Mouse (Mus musculus) liver, embryonic 14.5 days (tissue): ENCODE results near the gene Wbp4. TPM values are rescaled to one million over a fixed set of nuclear protein-coding genes. Genes with fewer than 3 reads are reported as not detected.
A peak's percentile ranks its signal among the peaks of the same experiment; 100 is the strongest.

Experiments
- ATAC-seq: fragments of 200-750 bp; cut with Nextera tagmentation; 2 replicates; pipeline ENCODE4 v1.8.0; 2017; ENCODE audit warnings: moderate number of reproducible peaks, mild to moderate bottlenecking, moderate library complexity; ENCODE audit not compliant: insufficient read depth
- DNase-seq, 3 experiments: peaks; one replicate each; pipeline ENCODE4 v3.0.0-alpha.2; 2012 to 2013; ENCODE audit warnings: low read depth in 3 of 3, low spot score in 3 of 3
- H3K27ac ChIP-seq: fragments of 300-500 bp; sonication (generic); 2 replicates; pipeline ENCODE4 v1.5.1; 2014; ENCODE audit warnings: moderate library complexity, mild to moderate bottlenecking, control low read depth, inconsistent platforms
- H3K27me3 ChIP-seq: fragments of 300-500 bp; sonication (generic); 2 replicates; pipeline ENCODE4 v1.6.1; 2014; ENCODE audit warnings: mild to moderate bottlenecking, low read length, moderate library complexity; ENCODE audit not compliant: control insufficient read depth, insufficient read depth
- H3K36me3 ChIP-seq: fragments of 300-500 bp; sonication (generic); replicated peaks from 2 replicates; pipeline ENCODE4 v1.6.1; 2014; ENCODE audit warnings: low read depth; ENCODE audit not compliant: control insufficient read depth, insufficient read depth
- H3K4me1 ChIP-seq, 2 experiments: fragments of 200-500 bp in 1 of 2; fragments of 300-500 bp in 1 of 2; sonication (generic) in 1 of 2; replicated peaks; 2 replicates each; pipeline ENCODE4 v1.6.1; 2012 to 2014; ENCODE audit warnings: antibody characterized with exemption in 1 of 2, inconsistent platforms in 1 of 2, low read length in 1 of 2; ENCODE audit not compliant: control insufficient read depth in 2 of 2, insufficient read depth in 2 of 2
- H3K4me2 ChIP-seq: fragments of 300-500 bp; sonication (generic); 2 replicates; pipeline ENCODE4 v1.6.1; 2014; ENCODE audit warnings: low read depth, mild to moderate bottlenecking, control low read depth, moderate library complexity
- H3K4me3 ChIP-seq, 2 experiments: fragments of 200-500 bp in 1 of 2; fragments of 300-500 bp in 1 of 2; sonication (generic) in 1 of 2; 2 replicates each; pipeline ENCODE4 v1.5.1; 2012 to 2014; ENCODE audit warnings: low read depth in 2 of 2, low read length in 2 of 2, mild to moderate bottlenecking in 2 of 2, control low read depth in 1 of 2, inconsistent platforms in 1 of 2, moderate library complexity in 1 of 2; ENCODE audit not compliant: insufficient read depth in 1 of 2
- H3K9ac ChIP-seq: fragments of 300-500 bp; sonication (generic); replicated peaks from 2 replicates; pipeline ENCODE4 v1.6.1; 2014; ENCODE audit warnings: mild to moderate bottlenecking, control low read depth, moderate library complexity
- H3K9me3 ChIP-seq: fragments of 300-500 bp; sonication (generic); 2 replicates; pipeline ENCODE4 v1.6.1; 2016; ENCODE audit warnings: low read length, mixed read lengths; ENCODE audit not compliant: control insufficient read depth
- CTCF ChIP-seq: IDR thresholded peaks from 2 replicates; pipeline ENCODE4 v1.5.1; 2016; ENCODE audit warnings: antibody characterized with exemption, low read depth, control low read depth
- EP300 ChIP-seq: IDR thresholded peaks from 2 replicates; pipeline ENCODE4 v1.6.1; 2016; ENCODE audit warnings: antibody characterized with exemption, low read depth
- WGBS: fragments of 180-500 bp; shearing (Covaris S2); extraction: QIAGEN DNeasy Blood & Tissue Kit; methylation state at CpG from one replicate; pipeline ENCODE4 v1.1.7; 2014; ENCODE audit not compliant: insufficient replicate concordance; 5-methylcytosine and 5-hydroxymethylcytosine counted together
- polyA plus RNA-seq, 2 experiments: library from polyadenylated mRNA; depleted of rRNA in 1 of 2; stranded (reverse) in 1 of 2; unstranded in 1 of 2; fragments of >200 nt; fragmentation: Nextera tagmentation in 1 of 2; extraction: Ambion mirVana in 1 of 2; gene quantifications; 2 replicates each; pipeline versions ENCODE4 v1.2.1 to v1.2.3; 2012 to 2014

The Wbp4 gene
- polyA plus RNA-seq, 2 experiments = 6.2 to 14.2 TPM

GRCm38 (mm10) chr14:79499326-79499725 lies 18.0 kb upstream of the Wbp4 start:
- Histone ChIP-seq H3K4me2 (no peak overlapping the region; the same call in 1 of the 2 replicates), H3K4me3 (no peak overlapping the region)
- no peak for ATAC-seq

GRCm38 (mm10) chr14:79494349-79494748 lies 13.0 kb upstream of the Wbp4 start:
- Histone ChIP-seq H3K4me3 (no peak overlapping the region), H3K4me1 (peaks cover 10 to 12% of the 10 kb centered on the region in 2 experiments), H3K27ac (no peak overlapping the region), H3K4me2 (no peak overlapping the region), H3K9me3 (no peaks in the 10 kb centered on the region), H3K27me3 (no peaks in the 10 kb centered on the region), H3K36me3 (peaks cover 4% of the 10 kb centered on the region), H3K9ac (no peak overlapping the region)
- TF ChIP-seq CTCF = no peak
- TF ChIP-seq EP300 = no peak
- DNase-seq (no peak), ATAC-seq (no peak)
- WGBS = 81% methylated on average over 6 of the region's 6 CpGs

More at GRCm38 (mm10) chr14:79499326-79499725, 18.0 kb upstream of the Wbp4 start:
- 26% methylated on average over 9 of the region's 9 CpGs for WGBS
- DNase-seq = no peak
- Histone ChIP-seq H3K9me3 (no peaks in the 10 kb centered on the region), H3K36me3 (no peaks in the 10 kb centered on the region), H3K27me3 (no peaks in the 10 kb centered on the region), H3K27ac (peak overlapping the region; percentile 41), H3K4me1 (peaks cover 35 to 37% of the 10 kb centered on the region in 2 experiments), H3K9ac (no peak overlapping the region)
- TF ChIP-seq CTCF (no peak), EP300 (no peak)

GRCm38 (mm10) chr14:79490246-79490645 lies 8.9 kb upstream of the Wbp4 start:
- ATAC-seq (no peak), DNase-seq (no peak)
- Histone ChIP-seq H3K9me3 (no peaks in the 10 kb centered on the region), H3K4me2 (no peak overlapping the region), H3K9ac (no peak overlapping the region), H3K27ac (no peak overlapping the region), H3K4me3 (no peak overlapping the region), H3K36me3 (peaks cover 6% of the 10 kb centered on the region), H3K27me3 (no peaks in the 10 kb centered on the region), H3K4me1 (peaks cover 17 to 26% of the 10 kb centered on the region in 2 experiments)
- TF ChIP-seq EP300 (no peak), CTCF (no peak)
- WGBS = 70% methylated on average over 3 of the region's 3 CpGs

GRCm38 (mm10) chr14:79489150-79489549 lies 7.8 kb upstream of the Wbp4 start:
- Histone ChIP-seq H3K27ac (no peak overlapping the region), H3K4me1 (peaks cover 25 to 32% of the 10 kb centered on the region in 2 experiments)
- no peak for ATAC-seq

GRCm38 (mm10) chr14:79488531-79488930 lies 7.2 kb upstream of the Wbp4 start:
- Histone ChIP-seq H3K4me2 (no peak overlapping the region), H3K9ac (no peak overlapping the region), H3K4me3 (no peak overlapping the region), H3K27me3 (no peaks in the 10 kb centered on the region), H3K9me3 (no peaks in the 10 kb centered on the region), H3K36me3 (peaks cover 6% of the 10 kb centered on the region), H3K27ac (no peak overlapping the region), H3K4me1 (peaks cover 31 to 37% of the 10 kb centered on the region in 2 experiments)
- WGBS = 81% methylated on average over 9 of the region's 9 CpGs
- ATAC-seq = no peak
- TF ChIP-seq EP300 (no peak), CTCF (no peak)
- no peak for DNase-seq

More at GRCm38 (mm10) chr14:79489150-79489549, 7.8 kb upstream of the Wbp4 start:
- Histone ChIP-seq H3K9ac (no peak overlapping the region), H3K9me3 (no peaks in the 10 kb centered on the region), H3K36me3 (peaks cover 6% of the 10 kb centered on the region), H3K4me2 (no peak overlapping the region), H3K27me3 (no peaks in the 10 kb centered on the region), H3K4me3 (no peak overlapping the region)
- DNase-seq = no peak
- 74% methylated on average over 12 of the region's 12 CpGs for WGBS
- no peak for TF ChIP-seq EP300
- no peak for TF ChIP-seq CTCF
